Mouse (Mus musculus): ENCODE results near the gene Ube2h. TPM values are rescaled to one million over a fixed set of nuclear protein-coding genes. Genes with fewer than 3 reads are reported as not detected.

The Ube2h gene
- polyA plus RNA-seq, 1 experiment from 2014 or later: 49.8 TPM

GRCm38 (mm10) chr6:30195656-30196055 lies 108.7 kb downstream of the Ube2h start:
- no peak for ATAC-seq (ENCODE audit: extremely low read depth, insufficient number of reproducible peaks, low FRiP score, low TSS enrichment)
- Histone ChIP-seq H3K4me3 (no peak overlapping the region), H3K9me3 (no peaks in the 10 kb centered on the region), H3K9ac (no peak overlapping the region), H3K4me2 (no peak overlapping the region), H3K27ac (replicated peaks) (no peak overlapping the region), H3K27me3 (replicated peaks) (no peaks in the 10 kb centered on the region), H3K36me3 (no peaks in the 10 kb centered on the region), H3K4me1 (no peaks in the 10 kb centered on the region)
- WGBS: 75% methylated on average over 11 of the region's 11 CpGs

- H3K36me3 ChIP-seq: no peaks in the 10 kb centered on the region
- peaks cover 73% of the 10 kb centered on the region for H3K27me3 ChIP-seq (replicated peaks)
- no peak overlapping the region for H3K9ac ChIP-seq
- H3K27ac ChIP-seq (replicated peaks): no peak overlapping the region
- no peaks in the 10 kb centered on the region for H3K9me3 ChIP-seq
- no peak for ATAC-seq (ENCODE audit: extremely low read depth, insufficient number of reproducible peaks, low FRiP score, low TSS enrichment)
- WGBS: 60% methylated on average over 4 of the region's 4 CpGs
- peaks cover 10% of the 10 kb centered on the region; the same call in 1 of the 2 replicates for H3K4me1 ChIP-seq
- no peak overlapping the region for H3K4me2 ChIP-seq
- H3K4me3 ChIP-seq: no peak overlapping the region
These were observed 120.7 kb downstream of the Ube2h start for GRCm38 (mm10) chr6:30183624-30184023.

- Histone ChIP-seq H3K27me3 (replicated peaks) (peaks cover 88% of the 10 kb centered on the region), H3K9me3 (no peaks in the 10 kb centered on the region), H3K36me3 (no peaks in the 10 kb centered on the region), H3K27ac (replicated peaks) (no peak overlapping the region), H3K4me2 (no peak overlapping the region), H3K9ac (no peak overlapping the region), H3K4me3 (no peak overlapping the region), H3K4me1 (peaks cover 19% of the 10 kb centered on the region)
- 63% methylated on average over 6 of the region's 6 CpGs for WGBS
- ATAC-seq (ENCODE audit: extremely low read depth, insufficient number of reproducible peaks, low FRiP score, low TSS enrichment): no peak
These were observed 122.3 kb downstream of the Ube2h start for GRCm38 (mm10) chr6:30182038-30182437.

GRCm38 (mm10) chr6:30180321-30180720 lies 124.0 kb downstream of the Ube2h start:
- no peaks in the 10 kb centered on the region for H3K36me3 ChIP-seq
- no peaks in the 10 kb centered on the region for H3K9me3 ChIP-seq
- H3K4me2 ChIP-seq: no peak overlapping the region
- H3K4me1 ChIP-seq: peaks cover 32% of the 10 kb centered on the region
- no peak overlapping the region for H3K4me3 ChIP-seq
- no peak overlapping the region for H3K27ac ChIP-seq (replicated peaks)
- H3K9ac ChIP-seq: no peak overlapping the region
- WGBS: 17% methylated on average over 2 of the region's 2 CpGs
- peaks cover 98% of the 10 kb centered on the region for H3K27me3 ChIP-seq (replicated peaks)
- no peak for ATAC-seq (ENCODE audit: extremely low read depth, insufficient number of reproducible peaks, low FRiP score, low TSS enrichment)

GRCm38 (mm10) chr6:30179046-30179445 lies 125.3 kb downstream of the Ube2h start:
- 20% methylated on average over 11 of the region's 11 CpGs for WGBS
- no peak for ATAC-seq (ENCODE audit: extremely low read depth, insufficient number of reproducible peaks, low FRiP score, low TSS enrichment)
- peaks cover 45% of the 10 kb centered on the region for H3K4me1 ChIP-seq

GRCm38 (mm10) chr6:30178023-30178639 lies 126.2 kb downstream of the Ube2h start:
- Histone ChIP-seq H3K27ac (replicated peaks) (no peak overlapping the region), H3K36me3 (no peaks in the 10 kb centered on the region), H3K4me3 (peak overlapping the region; percentile 21), H3K4me2 (0 out of 2 replicates have a peak overlapping the region, but pooled peaks have one; percentile 9), H3K27me3 (replicated peaks) (peaks cover 99% of the 10 kb centered on the region), H3K9me3 (no peaks in the 10 kb centered on the region), H3K9ac (no peak overlapping the region), H3K4me1 (peaks cover 54% of the 10 kb centered on the region)
- 2% methylated on average over 27 of the region's 27 CpGs for WGBS
- no peak for ATAC-seq (ENCODE audit: extremely low read depth, insufficient number of reproducible peaks, low FRiP score, low TSS enrichment)

More at GRCm38 (mm10) chr6:30179046-30179445, 125.3 kb downstream of the Ube2h start:
- no peaks in the 10 kb centered on the region for H3K9me3 ChIP-seq
- H3K4me3 ChIP-seq: no peak overlapping the region
- no peaks in the 10 kb centered on the region for H3K36me3 ChIP-seq
- no peak overlapping the region for H3K4me2 ChIP-seq
- no peak overlapping the region for H3K27ac ChIP-seq (replicated peaks)
- H3K9ac ChIP-seq: no peak overlapping the region
- peaks cover 98% of the 10 kb centered on the region for H3K27me3 ChIP-seq (replicated peaks)

GRCm38 (mm10) chr6:30177305-30177704 lies 127.0 kb downstream of the Ube2h start:
- Histone ChIP-seq H3K9me3 (no peaks in the 10 kb centered on the region), H3K4me3 (no peak overlapping the region), H3K36me3 (no peaks in the 10 kb centered on the region), H3K9ac (no peak overlapping the region), H3K27ac (replicated peaks) (no peak overlapping the region), H3K27me3 (replicated peaks) (peaks cover 99% of the 10 kb centered on the region), H3K4me1 (peaks cover 60% of the 10 kb centered on the region), H3K4me2 (no peak overlapping the region)
- no peak for ATAC-seq (ENCODE audit: extremely low read depth, insufficient number of reproducible peaks, low FRiP score, low TSS enrichment)
- 3% methylated on average over 14 of the region's 14 CpGs for WGBS

- Histone ChIP-seq H3K27ac (replicated peaks) (no peak overlapping the region), H3K4me2 (peak overlapping the region; percentile 68), H3K9ac (no peak overlapping the region), H3K27me3 (replicated peaks) (peaks cover 99% of the 10 kb centered on the region), H3K4me3 (peak overlapping the region; percentile 44), H3K36me3 (no peaks in the 10 kb centered on the region), H3K4me1 (peaks cover 60% of the 10 kb centered on the region), H3K9me3 (no peaks in the 10 kb centered on the region)
- no peak for ATAC-seq (ENCODE audit: extremely low read depth, insufficient number of reproducible peaks, low FRiP score, low TSS enrichment)
- 5% methylated on average over 12 of the region's 12 CpGs for WGBS
These were observed 127.8 kb downstream of the Ube2h start for GRCm38 (mm10) chr6:30176496-30176895.

GRCm38 (mm10) chr6:30175918-30176421 lies 128.4 kb downstream of the Ube2h start:
- Histone ChIP-seq H3K4me3 (peak overlapping the region; percentile 44), H3K4me1 (peaks cover 60% of the 10 kb centered on the region), H3K27me3 (replicated peaks) (peaks cover 99% of the 10 kb centered on the region), H3K36me3 (no peaks in the 10 kb centered on the region), H3K9me3 (no peaks in the 10 kb centered on the region), H3K27ac (replicated peaks) (no peak overlapping the region), H3K4me2 (peak overlapping the region; percentile 68), H3K9ac (peak overlapping the region; percentile 34; the same call in 1 of the 2 replicates)
- no peak for ATAC-seq (ENCODE audit: extremely low read depth, insufficient number of reproducible peaks, low FRiP score, low TSS enrichment)
- WGBS: under 1% methylated on average over 28 of the region's 28 CpGs

GRCm38 (mm10) chr6:30175225-30175917 lies 129.0 kb downstream of the Ube2h start:
- under 1% methylated on average over 45 of the region's 45 CpGs for WGBS
- Histone ChIP-seq H3K9me3 (no peaks in the 10 kb centered on the region), H3K4me2 (peak overlapping the region; percentile 68), H3K27ac (replicated peaks) (no peak overlapping the region), H3K36me3 (no peaks in the 10 kb centered on the region), H3K9ac (peak overlapping the region; percentile 34; the same call in 1 of the 2 replicates), H3K27me3 (replicated peaks) (peaks cover 99% of the 10 kb centered on the region), H3K4me3 (peak overlapping the region; percentile 44), H3K4me1 (peaks cover 60% of the 10 kb centered on the region)
- no peak for ATAC-seq (ENCODE audit: extremely low read depth, insufficient number of reproducible peaks, low FRiP score, low TSS enrichment)

- H3K9ac ChIP-seq: no peak overlapping the region
These were observed 129.7 kb downstream of the Ube2h start for GRCm38 (mm10) chr6:30174461-30175224.

More at GRCm38 (mm10) chr6:30174461-30175224, 129.7 kb downstream of the Ube2h start:
- no peaks in the 10 kb centered on the region for H3K36me3 ChIP-seq
- H3K4me3 ChIP-seq: peak overlapping the region; percentile 44
- peaks cover 99% of the 10 kb centered on the region for H3K27me3 ChIP-seq (replicated peaks)
- H3K27ac ChIP-seq (replicated peaks): no peak overlapping the region
- peaks cover 53% of the 10 kb centered on the region for H3K4me1 ChIP-seq
- H3K9me3 ChIP-seq: no peaks in the 10 kb centered on the region
- peak overlapping the region; percentile 68 for H3K4me2 ChIP-seq
- no peak for ATAC-seq (ENCODE audit: extremely low read depth, insufficient number of reproducible peaks, low FRiP score, low TSS enrichment)
- WGBS: under 1% methylated on average over 31 of the region's 33 CpGs

All from heart, embryonic 13.5 days (tissue).